Mouse (Mus musculus) frontal cortex, postnatal 10 days (tissue): Measurements from ENCODE around the gene Irf3.
"Not testable (repeated sequence)": the region's sequence is repeated elsewhere in the genome, so short reads cannot be mapped to it uniquely, and the experiment has no call there.

ENCODE experiments used
- DNase-seq, 2 experiments: peaks; one replicate each; pipeline ENCODE4 v3.0.0; 2022; ENCODE audit warnings: low spot score in 2 of 2, mixed read lengths in 1 of 2

The Irf3 gene

GRCm38 (mm10) chr7:45007846-45008245, 10.4 kb downstream of the Irf3 start:
- no peak for DNase-seq

- DNase-seq: no peak
Measured at GRCm38 (mm10) chr7:45008411-45008810, 11.0 kb downstream of the Irf3 start.

GRCm38 (mm10) chr7:45012011-45012410, 14.6 kb downstream of the Irf3 start:
- DNase-seq: no peak

GRCm38 (mm10) chr7:45012824-45013223, 15.4 kb downstream of the Irf3 start:
- DNase-seq: no peak

GRCm38 (mm10) chr7:45013366-45014095, 16.1 kb downstream of the Irf3 start:
- DNase-seq: no peak

GRCm38 (mm10) chr7:45014096-45014451, 16.6 kb downstream of the Irf3 start:
- DNase-seq: no peak

GRCm38 (mm10) chr7:45015344-45015956, 18.0 kb downstream of the Irf3 start:
- no peak for DNase-seq

- peak; percentile 99 to 100 for DNase-seq
Measured at GRCm38 (mm10) chr7:45015957-45016612, 18.6 kb downstream of the Irf3 start, which contains the start of gene Scaf1. TSS of gene Scaf1 (minus strand) at chr7:45016363.

GRCm38 (mm10) chr7:45016761-45017160, 19.3 kb downstream of the Irf3 start:
- DNase-seq: no peak

GRCm38 (mm10) chr7:45017242-45018061, 20.0 kb downstream of the Irf3 start, which contains the start of gene Rras:
TSS of gene Rras (plus strand) at chr7:45017961.
- peak; percentile 80 to 85 for DNase-seq

GRCm38 (mm10) chr7:45019031-45019571, 21.7 kb downstream of the Irf3 start:
- no peak for DNase-seq

GRCm38 (mm10) chr7:45020225-45020624, 22.8 kb downstream of the Irf3 start:
- no peak for DNase-seq

GRCm38 (mm10) chr7:45023711-45024110, 26.3 kb downstream of the Irf3 start:
- DNase-seq: not testable (repeated sequence)

GRCm38 (mm10) chr7:45024281-45025248, 27.1 kb downstream of the Irf3 start:
- DNase-seq: no peak

GRCm38 (mm10) chr7:45025601-45026220, 28.3 kb downstream of the Irf3 start:
- no peak for DNase-seq

- no peak for DNase-seq
Measured at GRCm38 (mm10) chr7:45026256-45026655, 28.8 kb downstream of the Irf3 start.

GRCm38 (mm10) chr7:45027761-45028160, 30.3 kb downstream of the Irf3 start:
- no peak for DNase-seq

- DNase-seq: no peak
Measured at GRCm38 (mm10) chr7:45028351-45028750, 30.9 kb downstream of the Irf3 start.

- DNase-seq: no peak
Measured at GRCm38 (mm10) chr7:45029995-45030394, 32.5 kb downstream of the Irf3 start.

GRCm38 (mm10) chr7:45030857-45031256, 33.4 kb downstream of the Irf3 start:
- DNase-seq: no peak
